Mouse (Mus musculus): ENCODE measurements around the gene Rspo3. TPM values are rescaled to one million over a fixed set of nuclear protein-coding genes. Genes with fewer than 3 reads are reported as not detected.

Gene Rspo3
- total RNA-seq, 1 experiment: 1.2 TPM

DNA sequence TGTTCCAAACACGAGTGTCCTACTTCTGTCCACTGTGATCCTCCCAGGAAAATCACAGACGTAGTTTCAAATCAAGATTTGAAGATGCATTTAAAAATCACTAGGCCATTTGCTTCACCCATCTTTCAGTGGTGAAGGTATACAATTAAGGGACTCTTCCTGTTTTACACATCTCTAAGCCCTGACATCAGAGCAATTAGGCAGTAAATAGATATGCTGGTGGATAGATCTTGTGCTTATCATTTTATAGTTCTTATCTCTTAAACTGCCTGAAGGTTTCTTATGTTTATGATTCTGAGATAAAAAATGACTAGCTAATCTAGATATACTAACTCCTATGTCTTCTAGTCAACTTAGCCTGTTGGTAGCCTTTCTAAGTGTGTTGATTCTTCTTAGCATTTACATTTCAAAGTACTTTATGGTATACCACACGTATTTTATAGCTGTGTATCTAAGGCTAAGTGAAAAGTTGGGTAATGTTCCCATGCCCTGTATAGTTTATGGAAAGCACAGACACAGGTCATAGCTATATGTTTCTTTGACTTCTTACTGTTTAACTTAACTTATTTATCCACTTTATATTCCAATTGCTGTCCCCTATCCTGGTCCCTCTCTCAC lies 38.4 kb downstream of the Rspo3 start:
- Histone ChIP-seq H3K4me3 (ENCODE audit: insufficient read depth in 1 of 2, low read depth in 1 of 2, low read length in 2 of 2, poor library complexity in 1 of 2, severe bottlenecking in 1 of 2) (no peak overlapping the region), H3K9me3 (ENCODE audit: control insufficient read depth, insufficient read depth, low read depth, low read length) (no peaks in the 10 kb centered on the region), H3K27ac (ENCODE audit: insufficient read depth, low read depth, low read length, poor library complexity, severe bottlenecking) (no peak overlapping the region), H3K4me1 (ENCODE audit: control insufficient read depth in 2 of 2, insufficient read depth in 2 of 2, low read length in 2 of 2, poor library complexity in 1 of 2) (no peaks in the 10 kb centered on the region), H3K9ac (ENCODE audit: insufficient read depth, low read depth, low read length, poor library complexity, severe bottlenecking) (no peak overlapping the region), H3K36me3 (ENCODE audit: control insufficient read depth, insufficient read depth, low read length, poor library complexity, severe bottlenecking) (no peaks in the 10 kb centered on the region)
- DNase-seq (ENCODE audit: low read depth, low spot score): no peak
- in situ Hi-C loops (cut with MboI; ENCODE audit: low sequenced_read_pairs in 2 of 2, unreplicated experiment in 2 of 2): no loop called here
- TF ChIP-seq CHD2 (IDR thresholded peaks at IDR 0.05; ENCODE audit: low read depth, low read length) (no peak), MAFK (IDR thresholded peaks at IDR 0.05; ENCODE audit: insufficient read depth, low read depth, low read length) (no peak), HCFC1 (IDR thresholded peaks at IDR 0.05; ENCODE audit: borderline replicate concordance, insufficient read depth, low read length) (no peak), ZC3H11A (IDR thresholded peaks at IDR 0.05; ENCODE audit: borderline replicate concordance, low read depth, low read length) (no peak), ZNF384 (IDR thresholded peaks at IDR 0.05; ENCODE audit: low read depth, low read length) (no peak)

DNA sequence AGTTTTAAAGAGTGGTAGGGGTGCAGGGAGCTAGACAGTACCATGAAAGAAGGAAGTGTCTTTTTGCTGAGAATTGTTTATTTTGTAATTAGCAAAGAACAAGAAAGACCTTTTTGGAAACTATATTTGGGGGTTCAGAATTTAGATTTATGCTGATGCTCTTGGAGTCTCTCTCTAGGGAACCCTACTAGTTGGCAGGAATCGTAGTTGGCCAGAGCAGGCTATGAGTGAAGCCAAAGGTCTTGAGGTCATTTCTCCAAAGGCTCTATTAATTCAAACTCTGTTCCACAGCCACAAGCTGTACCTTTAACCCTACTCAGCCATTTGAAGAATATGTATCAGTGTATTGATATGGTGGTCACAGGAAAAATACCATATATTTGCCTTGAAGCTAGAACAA lies 41.7 kb downstream of the Rspo3 start:
- no peaks in the 10 kb centered on the region for H3K9me3 ChIP-seq (ENCODE audit: control insufficient read depth, insufficient read depth, low read depth, low read length)
- H3K36me3 ChIP-seq (ENCODE audit: control insufficient read depth, insufficient read depth, low read length, poor library complexity, severe bottlenecking): no peaks in the 10 kb centered on the region
- no peak overlapping the region for H3K4me3 ChIP-seq (ENCODE audit: insufficient read depth in 1 of 2, low read depth in 1 of 2, low read length in 2 of 2, poor library complexity in 1 of 2, severe bottlenecking in 1 of 2)
- H3K9ac ChIP-seq (ENCODE audit: insufficient read depth, low read depth, low read length, poor library complexity, severe bottlenecking): no peak overlapping the region
- no peaks in the 10 kb centered on the region for H3K4me1 ChIP-seq (ENCODE audit: control insufficient read depth in 2 of 2, insufficient read depth in 2 of 2, low read length in 2 of 2, poor library complexity in 1 of 2)
- TF ChIP-seq HCFC1 (IDR thresholded peaks at IDR 0.05; ENCODE audit: borderline replicate concordance, insufficient read depth, low read length) (no peak), CHD2 (IDR thresholded peaks at IDR 0.05; ENCODE audit: low read depth, low read length) (no peak), ZC3H11A (IDR thresholded peaks at IDR 0.05; ENCODE audit: borderline replicate concordance, low read depth, low read length) (no peak), ZNF384 (IDR thresholded peaks at IDR 0.05; ENCODE audit: low read depth, low read length) (no peak), MAFK (IDR thresholded peaks at IDR 0.05; ENCODE audit: insufficient read depth, low read depth, low read length) (no peak)
- DNase-seq (ENCODE audit: low read depth, low spot score): no peak
- in situ Hi-C loops (cut with MboI; ENCODE audit: low sequenced_read_pairs in 2 of 2, unreplicated experiment in 2 of 2): no loop called here
- no peak overlapping the region for H3K27ac ChIP-seq (ENCODE audit: insufficient read depth, low read depth, low read length, poor library complexity, severe bottlenecking)

DNA sequence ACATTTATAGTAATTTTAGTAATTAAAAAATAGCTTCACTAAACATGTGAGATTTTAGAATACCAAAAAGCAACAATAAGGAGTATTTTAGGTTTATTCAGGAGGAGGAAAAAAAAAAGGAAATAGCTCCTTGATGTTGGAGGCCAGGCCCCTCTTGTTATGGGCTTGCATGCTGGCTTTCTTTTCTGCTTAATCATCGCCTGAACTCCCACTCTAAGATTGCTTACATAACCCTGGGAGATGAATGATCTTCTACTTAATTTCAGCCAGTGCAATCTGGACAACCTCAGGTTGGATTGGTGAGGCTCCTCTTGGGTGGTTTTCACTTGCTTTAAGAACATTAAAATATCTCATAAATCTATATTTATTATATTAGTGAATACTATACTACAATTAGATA lies 54.7 kb downstream of the Rspo3 start:
- in situ Hi-C loops (cut with MboI; ENCODE audit: low sequenced_read_pairs in 2 of 2, unreplicated experiment in 2 of 2): no loop called here
- H3K27ac ChIP-seq (ENCODE audit: insufficient read depth, low read depth, low read length, poor library complexity, severe bottlenecking): no peak overlapping the region

DNA sequence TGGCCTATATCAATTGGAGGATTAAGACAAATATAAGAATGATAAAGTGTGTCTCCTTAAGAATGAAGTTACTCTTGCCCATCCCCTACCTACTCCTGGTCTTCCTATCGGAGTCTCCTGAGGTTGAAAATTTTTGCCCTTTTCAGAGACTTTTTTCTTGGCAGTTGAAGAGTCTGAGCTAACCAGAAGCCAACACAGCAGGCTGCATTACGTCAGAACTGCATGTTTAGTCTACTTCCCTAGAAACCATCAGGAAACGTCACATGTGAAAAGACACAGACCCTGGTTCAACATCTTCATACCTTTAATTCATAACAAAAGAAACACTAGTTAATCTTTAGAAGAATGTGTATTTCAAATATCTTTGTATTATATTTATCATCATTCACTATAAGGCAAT lies 56.3 kb downstream of the Rspo3 start:
- no peaks in the 10 kb centered on the region for H3K9me3 ChIP-seq (ENCODE audit: control insufficient read depth, insufficient read depth, low read depth, low read length)
- H3K9ac ChIP-seq (ENCODE audit: insufficient read depth, low read depth, low read length, poor library complexity, severe bottlenecking): no peak overlapping the region
- no peak overlapping the region for H3K27ac ChIP-seq (ENCODE audit: insufficient read depth, low read depth, low read length, poor library complexity, severe bottlenecking)
- in situ Hi-C loops (cut with MboI; ENCODE audit: low sequenced_read_pairs in 2 of 2, unreplicated experiment in 2 of 2): no loop called here
- no peak overlapping the region for H3K4me3 ChIP-seq (ENCODE audit: insufficient read depth in 1 of 2, low read depth in 1 of 2, low read length in 2 of 2, poor library complexity in 1 of 2, severe bottlenecking in 1 of 2)
- TF ChIP-seq ZC3H11A (IDR thresholded peaks at IDR 0.05; ENCODE audit: borderline replicate concordance, low read depth, low read length): no peak
- TF ChIP-seq CHD2 (IDR thresholded peaks at IDR 0.05; ENCODE audit: low read depth, low read length): no peak
- TF ChIP-seq MAFK (IDR thresholded peaks at IDR 0.05; ENCODE audit: insufficient read depth, low read depth, low read length): no peak
- TF ChIP-seq ZNF384 (IDR thresholded peaks at IDR 0.05; ENCODE audit: low read depth, low read length): no peak
- no peak for TF ChIP-seq HCFC1 (IDR thresholded peaks at IDR 0.05; ENCODE audit: borderline replicate concordance, insufficient read depth, low read length)
- no peaks in the 10 kb centered on the region for H3K4me1 ChIP-seq (ENCODE audit: control insufficient read depth in 2 of 2, insufficient read depth in 2 of 2, low read length in 2 of 2, poor library complexity in 1 of 2)
- DNase-seq (ENCODE audit: low read depth, low spot score): no peak
- H3K36me3 ChIP-seq (ENCODE audit: control insufficient read depth, insufficient read depth, low read length, poor library complexity, severe bottlenecking): no peaks in the 10 kb centered on the region

More for the DNA sequence above, 54.7 kb downstream of the Rspo3 start:
- no peak overlapping the region for H3K9ac ChIP-seq (ENCODE audit: insufficient read depth, low read depth, low read length, poor library complexity, severe bottlenecking)
- TF ChIP-seq HCFC1 (IDR thresholded peaks at IDR 0.05; ENCODE audit: borderline replicate concordance, insufficient read depth, low read length): no peak
- TF ChIP-seq CHD2 (IDR thresholded peaks at IDR 0.05; ENCODE audit: low read depth, low read length): no peak
- TF ChIP-seq ZC3H11A (IDR thresholded peaks at IDR 0.05; ENCODE audit: borderline replicate concordance, low read depth, low read length): no peak
- no peaks in the 10 kb centered on the region for H3K36me3 ChIP-seq (ENCODE audit: control insufficient read depth, insufficient read depth, low read length, poor library complexity, severe bottlenecking)
- DNase-seq (ENCODE audit: low read depth, low spot score): no peak
- no peaks in the 10 kb centered on the region for H3K9me3 ChIP-seq (ENCODE audit: control insufficient read depth, insufficient read depth, low read depth, low read length)
- H3K4me1 ChIP-seq (ENCODE audit: control insufficient read depth in 2 of 2, insufficient read depth in 2 of 2, low read length in 2 of 2, poor library complexity in 1 of 2): no peaks in the 10 kb centered on the region
- H3K4me3 ChIP-seq (ENCODE audit: insufficient read depth in 1 of 2, low read depth in 1 of 2, low read length in 2 of 2, poor library complexity in 1 of 2, severe bottlenecking in 1 of 2): no peak overlapping the region

DNA sequence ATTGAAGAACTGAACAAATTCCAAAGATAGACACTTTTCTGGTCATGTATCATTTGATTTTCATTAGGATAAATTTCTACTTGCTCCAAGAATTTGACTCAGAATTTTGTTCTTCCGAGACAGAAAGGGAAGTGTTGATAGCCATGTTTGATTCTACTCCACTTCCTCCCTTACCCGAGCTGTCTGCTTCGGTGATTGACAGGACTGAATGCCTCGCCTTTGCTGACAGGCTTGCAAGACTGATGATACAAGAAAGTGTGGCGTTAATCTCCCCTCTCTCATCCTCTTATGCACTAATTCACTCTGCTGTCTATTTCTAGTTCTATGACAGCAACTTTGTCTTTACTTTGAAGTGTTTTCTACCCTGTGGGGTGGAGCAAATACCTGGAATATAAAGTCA lies 65.2 kb downstream of the Rspo3 start:
- no peak for DNase-seq (ENCODE audit: low read depth, low spot score)
- H3K9me3 ChIP-seq (ENCODE audit: control insufficient read depth, insufficient read depth, low read depth, low read length): no peaks in the 10 kb centered on the region
- no peak overlapping the region for H3K9ac ChIP-seq (ENCODE audit: insufficient read depth, low read depth, low read length, poor library complexity, severe bottlenecking)
- in situ Hi-C loops (cut with MboI; ENCODE audit: low sequenced_read_pairs in 2 of 2, unreplicated experiment in 2 of 2): no loop called here
- H3K4me1 ChIP-seq (ENCODE audit: control insufficient read depth in 2 of 2, insufficient read depth in 2 of 2, low read length in 2 of 2, poor library complexity in 1 of 2): no peaks in the 10 kb centered on the region
- no peak for TF ChIP-seq HCFC1 (IDR thresholded peaks at IDR 0.05; ENCODE audit: borderline replicate concordance, insufficient read depth, low read length)
- no peak for TF ChIP-seq ZC3H11A (IDR thresholded peaks at IDR 0.05; ENCODE audit: borderline replicate concordance, low read depth, low read length)
- no peak for TF ChIP-seq MAFK (IDR thresholded peaks at IDR 0.05; ENCODE audit: insufficient read depth, low read depth, low read length)
- TF ChIP-seq CHD2 (IDR thresholded peaks at IDR 0.05; ENCODE audit: low read depth, low read length): no peak
- TF ChIP-seq ZNF384 (IDR thresholded peaks at IDR 0.05; ENCODE audit: low read depth, low read length): no peak
- no peak overlapping the region for H3K4me3 ChIP-seq (ENCODE audit: insufficient read depth in 1 of 2, low read depth in 1 of 2, low read length in 2 of 2, poor library complexity in 1 of 2, severe bottlenecking in 1 of 2)
- no peaks in the 10 kb centered on the region for H3K36me3 ChIP-seq (ENCODE audit: control insufficient read depth, insufficient read depth, low read length, poor library complexity, severe bottlenecking)
- no peak overlapping the region for H3K27ac ChIP-seq (ENCODE audit: insufficient read depth, low read depth, low read length, poor library complexity, severe bottlenecking)
